Mouse (Mus musculus) lung, postnatal 0 days (tissue): ENCODE data around the gene Rpa2.

Experiments used
- CTCF ChIP-seq: IDR thresholded peaks from 2 replicates; pipeline ENCODE4 v1.5.1; 2016; ENCODE audit warnings: antibody characterized with exemption, mild to moderate bottlenecking
- EP300 ChIP-seq: IDR thresholded peaks from 2 replicates; pipeline ENCODE4 v1.6.1; 2016; ENCODE audit warnings: antibody characterized with exemption, mild to moderate bottlenecking, control low read depth

DNA sequence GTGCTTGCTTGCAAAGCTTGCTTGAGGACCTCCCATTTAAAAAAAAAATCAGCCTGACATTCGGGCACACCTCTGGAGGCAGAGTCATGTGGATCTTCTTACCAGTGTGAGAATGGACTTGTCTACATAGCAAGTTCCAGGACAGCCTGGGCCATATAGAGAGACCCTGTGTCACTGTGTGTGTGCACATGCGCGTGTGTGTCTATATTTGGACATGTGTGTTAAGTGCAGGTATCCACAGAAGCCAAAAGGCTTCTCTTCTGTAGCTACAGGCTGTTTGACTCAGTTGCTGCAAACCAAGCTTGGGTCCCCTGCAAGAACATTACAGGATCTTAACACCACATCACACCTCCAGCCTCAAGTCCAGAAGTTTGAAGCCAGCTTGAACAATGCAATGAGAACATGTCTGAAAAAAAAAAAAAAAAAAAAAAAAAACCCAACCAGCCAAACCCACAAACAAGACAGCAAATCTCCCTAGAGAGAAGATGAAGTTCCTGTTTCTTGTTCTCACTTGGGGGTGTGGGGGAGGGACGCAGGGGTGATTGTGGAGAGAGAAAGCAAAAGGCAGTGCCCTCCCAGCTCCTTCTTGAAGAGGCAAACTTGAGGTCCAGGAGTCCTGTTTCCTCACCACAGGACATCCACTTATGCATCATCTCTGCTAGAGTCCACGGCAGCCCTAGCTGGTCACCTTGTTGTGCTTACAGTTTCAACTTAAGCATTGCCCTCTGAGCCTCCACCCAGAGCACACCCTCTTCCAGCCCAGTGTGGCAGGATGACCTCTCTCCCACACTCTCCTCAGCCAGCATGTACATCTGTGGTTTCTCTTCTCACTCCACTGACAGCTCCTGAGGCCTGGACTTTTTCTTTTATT, 39.9 kb downstream of the Rpa2 start:
- TF ChIP-seq CTCF: no peak
- no peak for TF ChIP-seq EP300
